13 mouse cellular contexts compared by ENCODE assay signal in the genomic region with DNA sequence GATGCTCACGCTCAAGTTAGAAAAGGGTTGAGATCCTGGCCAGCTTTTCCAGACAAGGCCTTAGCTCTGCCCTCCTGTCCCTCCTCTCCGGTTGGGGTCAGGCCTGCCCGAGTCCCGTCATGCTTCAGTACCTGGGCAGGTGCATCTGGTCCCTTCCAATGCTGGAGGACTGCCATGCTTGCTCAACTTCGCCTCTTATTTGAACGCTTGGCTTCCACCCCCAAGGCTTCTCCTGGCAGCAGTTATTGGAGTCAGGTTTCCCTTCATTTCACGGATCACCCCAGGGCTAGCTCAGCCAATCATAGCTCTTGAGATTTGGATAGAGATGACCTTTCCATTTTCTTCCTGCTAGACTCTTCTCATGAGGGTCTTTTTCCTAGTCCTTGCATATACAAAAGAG. TPM values are rescaled to one million over a fixed set of nuclear protein-coding genes. Genes with fewer than 3 reads are reported as not detected.
DNase-seq lines count a peak whose midpoint lies in the region; TF ChIP-seq lines count a peak whose summit lies in the region.
"Had no signal": no experiment of that assay in that cellular context is flagged by ENCODE, and none has a peak within 500 bp of the region (broad histone marks: within the 10 kb centered on the region; RNA-seq: fewer than 3 reads in every experiment).

No protein-coding gene starts in this region.

- TF ChIP-seq POLR2A in thymus, adult 2 months (IDR thresholded peaks at IDR 0.05; ENCODE audit: control insufficient read depth, extremely low read depth, insufficient read depth, low read length, poor library complexity), result no peak

- H3K27me3 ChIP-seq in heart, embryonic 10.5 days (ENCODE audit: insufficient read depth, poor library complexity, severe bottlenecking), result no peaks in the 10 kb centered on the region
- H3K27me3 ChIP-seq in thymus, adult 2 months (ENCODE audit: control insufficient read depth, insufficient read depth, low read length), result no peaks in the 10 kb centered on the region
- H3K27me3 ChIP-seq: embryonic facial prominence, embryonic 12.5 days; limb, embryonic 15.5 days; stomach, embryonic 15.5 days had no signal

- 76% methylated on average over 7 of the region's 7 CpGs for WGBS in heart, embryonic 10.5 days
- WGBS in thymus, adult 2 months, result 91% methylated on average over 7 of the region's 7 CpGs

- no peak for TF ChIP-seq CTCF in thymus, adult 2 months (IDR thresholded peaks at IDR 0.05; ENCODE audit: borderline replicate concordance, control insufficient read depth, extremely low read depth, insufficient read depth, low read length, poor library complexity)

- no peak overlapping the region for H3K27ac ChIP-seq in heart, embryonic 10.5 days
- no peak overlapping the region for H3K27ac ChIP-seq in thymus, adult 2 months (ENCODE audit: control insufficient read depth, insufficient read depth, low read length)
- H3K27ac ChIP-seq: embryonic facial prominence, embryonic 12.5 days; limb, embryonic 15.5 days; stomach, embryonic 15.5 days had no signal

- no peaks in the 10 kb centered on the region for H3K9me3 ChIP-seq in heart, embryonic 10.5 days
- H3K9me3 ChIP-seq: embryonic facial prominence, embryonic 12.5 days; limb, embryonic 15.5 days; stomach, embryonic 15.5 days had no signal

- no peaks in the 10 kb centered on the region for H3K36me3 ChIP-seq in heart, embryonic 10.5 days
- no peaks in the 10 kb centered on the region for H3K36me3 ChIP-seq in thymus, adult 2 months (ENCODE audit: control insufficient read depth, insufficient read depth, low read length)
- H3K36me3 ChIP-seq: embryonic facial prominence, embryonic 12.5 days; limb, embryonic 15.5 days; stomach, embryonic 15.5 days had no signal

- no peak overlapping the region for H3K4me3 ChIP-seq in heart, embryonic 10.5 days
- H3K4me3 ChIP-seq in thymus, adult 2 months (ENCODE audit: control insufficient read depth, insufficient read depth, low read length), result no peak overlapping the region
- H3K4me3 ChIP-seq: embryonic facial prominence, embryonic 12.5 days; limb, embryonic 15.5 days; stomach, embryonic 15.5 days had no signal

- peak; percentile 80 for DNase-seq in heart, adult 11 months
- DNase-seq in heart, embryonic 10.5 days (ENCODE audit: low spot score), result no peak
- DNase-seq in gastrocnemius, postnatal 25 days, result peak; percentile 47
- DNase-seq in kidney, postnatal 14 days, result peak; percentile 79
- DNase-seq in lung, postnatal 36 days, result peak; percentile 80
- no peak for DNase-seq in thymus, adult 2 months
- DNase-seq in thymus, postnatal 14 days, result no peak
- DNase-seq in natural killer cell, adult 2 months (ENCODE audit: low spot score in 2 of 2), result no peak
- DNase-seq: heart, postnatal 14 days had no signal

- H3K4me1 ChIP-seq in heart, embryonic 10.5 days, result peaks cover 14% of the 10 kb centered on the region
- peaks cover 12% of the 10 kb centered on the region for H3K4me1 ChIP-seq in thymus, adult 2 months (replicated peaks; ENCODE audit: control insufficient read depth, insufficient read depth, low read length)

RNA-seq across cellular contexts. Expression of a gene that starts 4.0 kb away (rescaled TPM):
- 0.12 and 0.75 TPM in 2 replicates for polyA plus RNA-seq in heart, embryonic 10.5 days (2016; fragmentation: Nextera tagmentation; extraction: Ambion mirVana)
- total RNA-seq in gastrocnemius, postnatal 25 days (2021), result not detected
- 0.08 and 0.35 TPM in 2 replicates for polyA plus RNA-seq in thymus, adult 2 months (2012; rRNA removed)
- total RNA-seq: heart, postnatal 14 days; midbrain, postnatal 0 days had no signal
- polyA plus RNA-seq: embryonic facial prominence, embryonic 12.5 days; midbrain, postnatal 0 days had no signal

Comparison
In these comparisons a context has a peak if more than half of its experiments do, and no peak if none do; other contexts are left out.
1. DNase-seq: peak in heart, adult 11 months (single experiment), gastrocnemius, postnatal 25 days (single experiment), kidney, postnatal 14 days (single experiment) and lung, postnatal 36 days (single experiment); none in heart, embryonic 10.5 days (single experiment), thymus, adult 2 months (single experiment), thymus, postnatal 14 days (single experiment) and natural killer cell, adult 2 months (0 of 2).